Mouse (Mus musculus): ENCODE measurements at regions not wholly inside any gene's neighbourhood (a gene's known extent, or its start where the extent isn't known, plus 50 kb on each side); places are given as distances from the start of the nearest gene placed in this dataset.

DNA sequence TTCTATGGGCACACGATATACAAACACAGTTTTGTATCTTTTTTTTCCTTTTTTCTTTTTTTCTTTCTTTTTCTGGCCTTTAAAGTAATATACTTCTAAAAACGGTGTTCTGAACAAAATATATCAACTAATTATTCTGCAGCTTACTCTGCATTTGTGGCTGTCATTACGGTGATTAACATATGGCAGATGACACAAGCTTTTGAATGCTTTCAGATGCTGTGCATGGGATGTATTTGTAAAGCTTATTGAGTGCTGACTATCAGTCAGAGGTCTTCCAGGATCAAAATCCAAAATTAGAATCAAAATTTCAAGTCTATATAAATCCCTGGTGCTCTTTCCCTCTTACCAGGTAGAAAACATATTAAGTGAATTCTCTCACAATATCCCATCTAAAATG, 853.6 kb downstream of the Stpg2 start:
- DNase-seq (ENCODE audit: extremely low spot score), result no peak

- DNase-seq (ENCODE audit: extremely low spot score), result no peak
Measured at GRCm38 (mm10) chr3:140059522-140060110, 854.1 kb downstream of the Stpg2 start.

- no peak for DNase-seq (ENCODE audit: extremely low spot score)
Measured at GRCm38 (mm10) chr3:140061769-140062381, 856.4 kb downstream of the Stpg2 start.

GRCm38 (mm10) chr3:140062880-140063279, 857.4 kb downstream of the Stpg2 start:
- no peak for DNase-seq (ENCODE audit: extremely low spot score)

DNA sequence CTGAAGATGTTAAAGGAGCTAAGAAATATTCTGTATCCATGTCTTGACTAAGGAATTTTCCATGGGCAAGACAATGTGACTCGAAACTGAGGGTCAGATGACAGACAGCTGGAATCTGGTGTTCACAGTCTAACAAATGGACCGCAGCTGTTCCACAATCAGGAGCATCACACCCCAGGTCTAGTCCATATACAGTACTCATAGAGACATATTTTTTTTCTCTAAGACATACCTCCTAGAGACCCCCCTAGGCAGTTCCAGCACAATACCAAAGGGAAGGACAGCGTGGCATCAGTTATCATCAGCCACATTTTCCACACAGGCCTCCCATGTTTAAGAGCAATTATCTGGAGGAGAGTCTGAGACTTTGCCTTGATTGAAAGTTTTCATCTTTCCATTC, 878.8 kb downstream of the Stpg2 start:
- no peak for DNase-seq (ENCODE audit: extremely low spot score)

- DNase-seq (ENCODE audit: extremely low spot score), result no peak
Measured at GRCm38 (mm10) chr3:140085385-140085784, 879.9 kb downstream of the Stpg2 start.

DNA sequence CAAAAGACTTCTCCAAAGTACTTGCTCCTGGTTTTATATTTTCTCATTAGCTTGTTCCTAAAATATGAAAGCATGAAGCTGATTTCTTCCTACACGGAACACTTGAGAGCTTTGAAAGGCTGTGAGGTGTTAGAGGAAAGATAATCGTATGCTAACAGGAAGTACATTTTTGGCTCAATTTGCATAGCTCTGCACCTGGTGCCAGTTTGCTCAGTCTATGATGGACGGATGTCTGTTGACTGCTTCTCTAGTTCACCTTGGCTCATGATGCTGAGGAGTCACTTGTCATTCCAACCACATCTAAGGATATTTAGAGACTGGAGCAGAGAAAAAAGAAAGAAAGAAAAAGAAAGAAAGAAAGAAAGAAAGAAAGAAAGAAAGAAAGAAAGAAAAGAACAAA, 882.5 kb downstream of the Stpg2 start:
- DNase-seq (ENCODE audit: extremely low spot score), result no peak

- no peak for DNase-seq (ENCODE audit: extremely low spot score)
Measured at GRCm38 (mm10) chr3:140091900-140092299, 886.4 kb downstream of the Stpg2 start.

GRCm38 (mm10) chr3:140096854-140097540, 891.5 kb downstream of the Stpg2 start:
- no peak for DNase-seq (ENCODE audit: extremely low spot score)

GRCm38 (mm10) chr3:140109401-140109800, 903.9 kb downstream of the Stpg2 start:
- no peak for DNase-seq (ENCODE audit: extremely low spot score)

- DNase-seq (ENCODE audit: extremely low spot score), result no peak
Measured at GRCm38 (mm10) chr3:140111414-140112172, 906.1 kb downstream of the Stpg2 start.

- no peak for DNase-seq (ENCODE audit: extremely low spot score)
Measured at GRCm38 (mm10) chr3:140115116-140115515, 909.6 kb downstream of the Stpg2 start.

- no peak for DNase-seq (ENCODE audit: extremely low spot score)
Measured at GRCm38 (mm10) chr3:140127310-140127709, 921.8 kb downstream of the Stpg2 start.

DNA sequence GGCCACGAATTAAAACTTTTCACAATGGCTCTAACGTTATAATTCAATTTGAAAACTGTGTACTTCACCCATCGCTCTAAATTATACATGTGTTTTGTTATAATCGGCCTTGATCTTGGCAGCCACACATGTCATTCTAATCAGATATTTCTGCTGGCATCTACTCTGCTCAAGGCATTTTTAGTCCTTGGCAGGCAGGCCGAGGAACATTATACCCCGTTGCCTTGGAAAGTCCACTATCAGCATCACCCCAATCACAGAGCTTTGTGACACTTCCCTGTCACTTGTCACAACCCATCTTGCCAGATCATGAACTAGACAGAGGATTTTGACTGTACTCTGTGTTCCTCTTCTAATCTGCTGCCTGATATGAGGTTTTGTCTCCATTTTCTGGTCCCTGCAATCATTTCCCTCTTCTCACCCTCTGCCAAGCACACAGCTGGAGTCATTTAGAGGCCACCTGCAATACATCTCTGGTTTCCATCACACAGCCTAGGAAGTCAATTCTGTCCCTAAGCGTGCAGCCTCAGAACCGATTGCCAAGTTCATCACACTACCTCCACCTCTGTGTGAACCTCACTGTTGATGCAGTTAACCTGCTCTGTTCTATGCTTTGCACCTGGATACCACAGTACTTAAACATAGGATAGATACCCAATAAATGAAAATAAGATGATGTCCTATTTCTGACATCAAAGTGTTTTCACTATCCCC, 923.7 kb downstream of the Stpg2 start:
- no peak for DNase-seq (ENCODE audit: extremely low spot score)

GRCm38 (mm10) chr3:140143900-140144299, 938.4 kb downstream of the Stpg2 start:
- DNase-seq (ENCODE audit: extremely low spot score), result no peak

- no peak for DNase-seq (ENCODE audit: extremely low spot score)
Measured at GRCm38 (mm10) chr3:140147158-140147933, 941.9 kb downstream of the Stpg2 start.

- no peak for DNase-seq (ENCODE audit: extremely low spot score)
Measured at GRCm38 (mm10) chr3:140150530-140150951, 945.0 kb downstream of the Stpg2 start.

- no peak for DNase-seq (ENCODE audit: extremely low spot score)
Measured at GRCm38 (mm10) chr3:140179471-140179870, 974.0 kb downstream of the Stpg2 start.

DNA sequence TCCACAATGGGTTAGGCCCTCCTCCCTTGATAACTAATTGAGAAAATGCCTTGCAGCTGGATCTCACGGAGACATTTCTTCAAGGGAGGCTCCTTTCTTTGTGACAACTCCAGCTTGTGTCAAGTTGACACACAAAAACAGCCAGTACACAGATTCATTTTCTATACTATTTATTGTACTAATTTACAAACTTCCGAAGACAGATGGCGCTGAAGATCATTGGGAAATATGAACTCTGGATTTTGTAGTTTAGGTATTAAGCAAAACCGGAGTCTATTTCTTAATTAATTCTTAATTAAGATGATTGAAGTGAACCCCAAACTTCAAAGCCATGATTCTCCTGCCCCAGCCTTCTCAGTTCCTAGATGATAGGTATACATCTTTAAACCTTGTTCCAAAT, 977.2 kb downstream of the Stpg2 start:
- DNase-seq (ENCODE audit: extremely low spot score), result no peak

GRCm38 (mm10) chr3:140184899-140185525, 979.5 kb downstream of the Stpg2 start:
- DNase-seq (ENCODE audit: extremely low spot score), result no peak

DNA sequence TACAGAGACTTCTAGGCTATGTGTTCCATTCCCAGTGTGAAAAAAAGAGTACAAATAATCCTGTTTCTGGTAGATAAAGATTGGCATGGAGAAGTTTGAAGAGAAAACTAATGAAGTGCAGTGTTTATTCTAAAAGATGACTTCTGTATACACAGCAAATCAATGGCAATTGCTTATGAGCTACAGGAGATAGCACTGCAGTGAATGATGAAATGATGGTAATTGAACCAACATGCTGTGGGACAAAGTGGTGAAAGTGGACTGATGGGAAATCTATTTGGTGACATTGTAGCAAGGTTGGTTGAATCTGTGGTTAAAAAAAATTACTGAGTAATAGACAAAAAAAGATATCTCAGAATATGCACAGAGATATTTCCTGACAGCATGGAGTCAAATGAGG, 1000.4 kb downstream of the Stpg2 start:
- DNase-seq (ENCODE audit: extremely low spot score), result no peak
